Mouse (Mus musculus) ES-E14 (cell line): ENCODE measurements around the gene Usp48. TPM values are rescaled to one million over a fixed set of nuclear protein-coding genes. Genes with fewer than 3 reads are reported as not detected.

Experiments
- DNase-seq: peaks from one replicate; pipeline ENCODE4 v3.0.0-alpha.2; 2013; ENCODE audit warnings: low read depth, low spot score
- H3K27ac ChIP-seq: 2 replicates; pipeline ENCODE4 v1.5.1; 2012; ENCODE audit warnings: low read depth, mild to moderate bottlenecking, low read length, moderate library complexity, mixed read lengths; ENCODE audit not compliant: poor library complexity, insufficient read depth, severe bottlenecking
- H3K36me3 ChIP-seq: 2 replicates; pipeline ENCODE4 v1.6.1; 2012; ENCODE audit warnings: mild to moderate bottlenecking, low read length, moderate library complexity, mixed read lengths; ENCODE audit not compliant: control insufficient read depth, poor library complexity, insufficient read depth, severe bottlenecking
- H3K4me1 ChIP-seq, 2 experiments: fragments of 150-350 bp in 1 of 2; sonication (generic) in 1 of 2; 2 replicates each; pipeline ENCODE4 v1.6.1; 2012; ENCODE audit warnings: low read length in 2 of 2, mild to moderate bottlenecking in 1 of 2, mixed read lengths in 1 of 2; ENCODE audit not compliant: control insufficient read depth in 2 of 2, insufficient read depth in 2 of 2, poor library complexity in 1 of 2
- H3K4me3 ChIP-seq, 2 experiments: fragments of 150-350 bp in 1 of 2; sonication (generic) in 1 of 2; 2 replicates each; pipeline ENCODE4 v1.5.1; 2012; ENCODE audit warnings: low read length in 2 of 2, low read depth in 1 of 2, mild to moderate bottlenecking in 1 of 2, mixed read lengths in 1 of 2; ENCODE audit not compliant: insufficient read depth in 1 of 2, poor library complexity in 1 of 2, severe bottlenecking in 1 of 2
- H3K9ac ChIP-seq: 2 replicates; pipeline ENCODE4 v1.6.1; 2012; ENCODE audit warnings: low read depth, mild to moderate bottlenecking, low read length, mixed read lengths; ENCODE audit not compliant: poor library complexity, insufficient read depth, severe bottlenecking
- H3K9me3 ChIP-seq: fragments of 150-350 bp; sonication (generic); 2 replicates; pipeline ENCODE4 v1.6.1; 2012; ENCODE audit warnings: low read depth, mild to moderate bottlenecking, low read length; ENCODE audit not compliant: control insufficient read depth, insufficient read depth
- CHD2 ChIP-seq: IDR thresholded peaks from 2 replicates; pipeline ENCODE4 v1.6.1; 2014; ENCODE audit warnings: mild to moderate bottlenecking, low read depth, low read length, inconsistent platforms
- HCFC1 ChIP-seq: IDR thresholded peaks from 2 replicates; pipeline ENCODE4 v1.6.1; 2012; ENCODE audit warnings: low read length, inconsistent platforms, borderline replicate concordance; ENCODE audit not compliant: insufficient read depth
- MAFK ChIP-seq: IDR thresholded peaks from 2 replicates; pipeline ENCODE4 v1.6.1; 2014; ENCODE audit warnings: mild to moderate bottlenecking, low read depth, low read length, inconsistent platforms; ENCODE audit not compliant: insufficient read depth
- ZC3H11A ChIP-seq: IDR thresholded peaks from 2 replicates; pipeline ENCODE4 v1.6.1; 2012; ENCODE audit warnings: low read depth, mild to moderate bottlenecking, inconsistent platforms, low read length, borderline replicate concordance
- ZNF384 ChIP-seq: IDR thresholded peaks from 2 replicates; pipeline ENCODE4 v1.6.1; 2012; ENCODE audit warnings: low read depth, low read length, inconsistent platforms
- in situ Hi-C, 2 experiments: fragments of 600-800 bp; cut with MboI; formaldehyde crosslinking; loops; one replicate each; pipeline ENCODE4 v1.15.1; 2025; ENCODE audit warnings: low sequenced_read_pairs in 2 of 2, inconsistent platforms in 1 of 2; ENCODE audit not compliant: unreplicated experiment in 2 of 2
- total RNA-seq: library from RNA; depleted of rRNA; stranded (reverse); fragments of 300-350 nt; gene quantifications from 2 replicates; pipeline ENCODE4 v1.2.3, GENCODE M21; 2012

Gene Usp48
- total RNA-seq, 1 experiment, result 173 TPM

DNA sequence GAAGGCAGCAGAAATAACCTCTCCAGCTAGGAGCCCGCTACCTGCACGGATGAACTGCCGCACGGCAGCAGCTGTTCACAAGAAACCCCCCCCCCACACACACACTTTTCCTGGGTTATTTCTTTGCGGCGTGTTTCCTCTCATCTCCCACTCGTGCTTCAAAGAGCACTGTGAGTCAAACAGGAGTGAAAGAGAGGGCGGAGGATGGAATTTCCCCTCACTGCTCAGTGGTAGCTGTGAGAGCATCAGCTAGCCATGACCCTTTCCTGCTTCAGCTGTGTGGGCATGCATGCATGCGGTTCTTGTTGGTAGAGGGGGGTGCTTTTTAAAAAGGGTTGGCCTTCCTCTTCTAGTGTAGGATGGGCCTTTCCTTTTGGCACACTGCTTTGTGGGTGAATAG lies 54.7 kb downstream of the Usp48 start:
- Histone ChIP-seq H3K4me1 (peaks cover 0 to 4% of the 10 kb centered on the region in 2 experiments; a peak in 2 of 4 replicates), H3K4me3 (no peak overlapping the region), H3K27ac (no peak overlapping the region), H3K36me3 (peaks cover 74% of the 10 kb centered on the region), H3K9me3 (no peaks in the 10 kb centered on the region), H3K9ac (no peak overlapping the region)
- TF ChIP-seq ZNF384 (no peak), HCFC1 (no peak), ZC3H11A (no peak), CHD2 (no peak), MAFK (no peak)
- no peak for DNase-seq
- in situ Hi-C loops, result no loop called here

GRCm38 (mm10) chr4:137650912-137651311 lies 57.4 kb downstream of the Usp48 start:
- TF ChIP-seq HCFC1 (no peak), MAFK (no peak), ZNF384 (no peak), CHD2 (no peak), ZC3H11A (no peak)
- Histone ChIP-seq H3K4me3 (no peak overlapping the region), H3K27ac (no peak overlapping the region), H3K36me3 (peaks cover 82% of the 10 kb centered on the region), H3K4me1 (peaks cover 0 to 6% of the 10 kb centered on the region in 2 experiments; a peak in 1 of 4 replicates), H3K9me3 (no peaks in the 10 kb centered on the region), H3K9ac (no peak overlapping the region)
- DNase-seq, result no peak
- in situ Hi-C loops, result no loop called here

GRCm38 (mm10) chr4:137652835-137653346 lies 59.3 kb downstream of the Usp48 start:
- no peak for DNase-seq
- Histone ChIP-seq H3K9me3 (no peaks in the 10 kb centered on the region), H3K36me3 (peaks cover 84% of the 10 kb centered on the region), H3K4me3 (no peak overlapping the region), H3K27ac (no peak overlapping the region), H3K4me1 (peaks cover 0 to 4% of the 10 kb centered on the region in 2 experiments; a peak in 2 of 4 replicates), H3K9ac (no peak overlapping the region)
- TF ChIP-seq CHD2, result no peak
- no peak for TF ChIP-seq HCFC1
- TF ChIP-seq ZC3H11A, result no peak
- no peak for TF ChIP-seq MAFK
- TF ChIP-seq ZNF384, result no peak
- in situ Hi-C loops, result no loop called here

DNA sequence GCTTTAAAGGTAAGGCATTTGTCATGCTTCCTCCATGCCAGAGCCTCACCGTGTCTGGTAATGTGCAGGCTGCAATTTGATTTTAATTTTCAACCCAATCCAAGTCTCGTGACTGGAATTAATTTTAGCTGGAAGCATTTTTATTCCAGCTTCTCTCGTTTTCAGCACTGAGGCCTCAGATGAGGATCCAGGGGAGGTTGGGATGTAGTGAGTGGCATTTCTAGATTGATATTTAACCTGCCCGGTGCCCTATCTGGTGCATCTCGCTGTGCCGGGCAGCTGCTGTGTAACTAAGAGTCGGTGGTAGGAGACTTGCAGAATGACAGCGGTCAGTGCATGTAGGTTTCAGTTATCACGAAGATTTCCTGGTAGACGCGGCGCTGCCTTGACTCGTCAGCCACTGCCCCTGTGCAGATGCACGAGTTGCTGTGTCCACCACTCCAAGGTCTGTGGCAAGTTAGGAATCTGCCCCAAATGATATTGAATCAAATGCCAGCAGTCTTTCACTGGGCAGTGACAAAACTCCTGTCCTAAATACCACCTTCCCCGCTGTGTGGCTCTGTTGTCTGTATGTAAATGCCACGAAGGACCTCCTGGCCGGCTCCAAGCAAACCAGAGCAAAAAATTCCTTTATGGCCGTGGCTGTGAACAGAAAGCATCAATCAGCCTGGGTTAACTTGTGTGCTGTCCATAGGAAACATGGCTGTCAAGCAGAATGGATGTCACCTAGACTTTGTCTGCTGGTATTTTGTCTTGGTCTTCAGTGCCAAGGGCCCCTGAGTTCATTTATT lies 61.9 kb downstream of the Usp48 start:
- H3K4me1 ChIP-seq, result peaks cover 4 to 21% of the 10 kb centered on the region in 2 experiments; a peak in 3 of 4 replicates
- in situ Hi-C loops, result no loop called here
- no peak for TF ChIP-seq HCFC1
- TF ChIP-seq ZC3H11A, result no peak
- TF ChIP-seq MAFK, result no peak
- no peak for TF ChIP-seq CHD2
- no peak for TF ChIP-seq ZNF384
- H3K9me3 ChIP-seq, result no peaks in the 10 kb centered on the region
- no peak overlapping the region for H3K4me3 ChIP-seq
- peaks cover 66% of the 10 kb centered on the region for H3K36me3 ChIP-seq
- DNase-seq, result no peak
- H3K9ac ChIP-seq, result no peak overlapping the region
- no peak overlapping the region for H3K27ac ChIP-seq
